Comparison of ENCODE assay signal across 8 mouse cellular contexts in genomic region chr13:4608530-4608929, GRCm38 (mm10). TPM values are rescaled to one million over a fixed set of nuclear protein-coding genes. Genes with fewer than 3 reads are reported as not detected.
DNase-seq lines count a peak whose midpoint lies in the region; ATAC-seq and TF ChIP-seq lines count a peak whose summit lies in the region.

No protein-coding gene starts in this region.

- H3K4me1 ChIP-seq in intestine, embryonic 14.5 days (replicated peaks; ENCODE audit: control insufficient read depth, insufficient read depth, low read length): no peaks in the 10 kb centered on the region
- H3K4me1 ChIP-seq in midbrain, embryonic 14.5 days (ENCODE audit: control insufficient read depth, insufficient read depth, low read length): no peaks in the 10 kb centered on the region

- TF ChIP-seq CTCF in left cerebral cortex, adult 2 months (IDR thresholded peaks at IDR 0.05): no peak; the same call in 1 of the 2 replicates

- no peak for DNase-seq in left cerebral cortex, adult 2 months (ENCODE audit: extremely low spot score in 1 of 2, low spot score in 2 of 2)
- no peak for DNase-seq in left cerebral cortex, postnatal 14 days (ENCODE audit: low spot score in 2 of 2)
- DNase-seq in c-Kit-positive CD71-positive TER-119-positive erythroid progenitor cells, embryonic 14.5 days (ENCODE audit: low spot score): peak; percentile 5
- DNase-seq in intestine, embryonic 14.5 days (ENCODE audit: low spot score): no peak
- peak; percentile 45 for DNase-seq in midbrain, embryonic 14.5 days
- no peak for DNase-seq in spleen, adult 12 weeks (ENCODE audit: low spot score)
- no peak for DNase-seq in yolk sac, embryonic 10.5 days (ENCODE audit: low spot score)
- no peak for DNase-seq in thymus, postnatal 0 days (ENCODE audit: low spot score)

- 19% methylated on average over 9 of the region's 9 CpGs for WGBS in intestine, embryonic 14.5 days
- 23% methylated on average over 9 of the region's 9 CpGs for WGBS in midbrain, embryonic 14.5 days

- H3K9ac ChIP-seq in intestine, embryonic 14.5 days (ENCODE audit: low read length): peak overlapping the region; percentile 71
- peak overlapping the region; percentile 67 for H3K9ac ChIP-seq in midbrain, embryonic 14.5 days (replicated peaks; ENCODE audit: low read length)

- intact Hi-C loops in left cerebral cortex, adult 2 months (cut with DNase I): loop anchor here (10.0 kb wide), 1 partner anchor 224 kb away; no protein-coding TSS in a partner anchor
- intact Hi-C loops in left cerebral cortex, postnatal 14 days (cut with DNase I): no loop called here

- H3K4me3 ChIP-seq in left cerebral cortex, adult 2 months: peak overlapping the region; percentile 55
- H3K4me3 ChIP-seq in intestine, embryonic 14.5 days (ENCODE audit: low read depth, low read length): peak overlapping the region; percentile 68
- H3K4me3 ChIP-seq in midbrain, embryonic 14.5 days (replicated peaks; ENCODE audit: low read depth, low read length): peak overlapping the region; percentile 63

- H3K9me3 ChIP-seq in intestine, embryonic 14.5 days (ENCODE audit: control insufficient read depth, low read length): no peaks in the 10 kb centered on the region
- H3K9me3 ChIP-seq in midbrain, embryonic 14.5 days (ENCODE audit: control insufficient read depth, low read length): no peaks in the 10 kb centered on the region

- no peaks in the 10 kb centered on the region for H3K27me3 ChIP-seq in intestine, embryonic 14.5 days (replicated peaks; ENCODE audit: control insufficient read depth, insufficient read depth, low read length)
- H3K27me3 ChIP-seq in midbrain, embryonic 14.5 days (ENCODE audit: control insufficient read depth, insufficient read depth, low read length): no peaks in the 10 kb centered on the region

- H3K36me3 ChIP-seq in intestine, embryonic 14.5 days (ENCODE audit: control insufficient read depth, insufficient read depth, low read length): 0 out of 2 replicates have a peak, but pooled peaks cover 4% of the 10 kb centered on the region
- no peaks in the 10 kb centered on the region for H3K36me3 ChIP-seq in midbrain, embryonic 14.5 days (ENCODE audit: control insufficient read depth, insufficient read depth, low read length)

- peak; percentile 17 for ATAC-seq in intestine, embryonic 14.5 days (replicated peaks; ENCODE audit: low FRiP score, low TSS enrichment, low read depth)
- ATAC-seq in midbrain, embryonic 14.5 days (ENCODE audit: low FRiP score, low TSS enrichment): peak; percentile 2

- H3K27ac ChIP-seq in left cerebral cortex, adult 2 months: peak overlapping the region; percentile 81
- H3K27ac ChIP-seq in intestine, embryonic 14.5 days (ENCODE audit: low read depth): peak overlapping the region; percentile 65
- H3K27ac ChIP-seq in midbrain, embryonic 14.5 days (replicated peaks; ENCODE audit: low read depth, low read length): peak overlapping the region; percentile 72

- H3K4me2 ChIP-seq in intestine, embryonic 14.5 days (ENCODE audit: low read length): peak overlapping the region; percentile 77
- peak overlapping the region; percentile 70 for H3K4me2 ChIP-seq in midbrain, embryonic 14.5 days (ENCODE audit: low read length)

RNA-seq across cellular contexts. Expression of gene Akr1e1, which starts 0.4 kb away (rescaled TPM):
- 10 to 100 TPM; 19.6 to 20.7 TPM for total RNA-seq in left cerebral cortex, adult 2 months (2021)
- 10 to 100 TPM; 17.8 to 19.9 TPM for total RNA-seq in left cerebral cortex, postnatal 14 days (2021)
- polyA plus RNA-seq in intestine, embryonic 14.5 days (2014; fragmentation: Nextera tagmentation; extraction: Ambion mirVana): 34.7 and 47.7 TPM in 2 replicates
- 37.1 and 46.1 TPM in 2 replicates for polyA plus RNA-seq in midbrain, embryonic 14.5 days (2014; fragmentation: Nextera tagmentation; extraction: Ambion mirVana)
- 22.7 and 29.7 TPM in 2 replicates for polyA plus RNA-seq in thymus, postnatal 0 days (2015; fragmentation: Nextera tagmentation; extraction: Ambion mirVana)

RNA-seq across cellular contexts. Expression of gene Akr1c21, which starts 34.7 kb away (rescaled TPM):
- not detected for total RNA-seq in left cerebral cortex, adult 2 months (2021)
- not detected for total RNA-seq in left cerebral cortex, postnatal 14 days (2021)
- polyA plus RNA-seq in intestine, embryonic 14.5 days (2014; fragmentation: Nextera tagmentation; extraction: Ambion mirVana): not detected in 2 replicates
- not detected in 2 replicates for polyA plus RNA-seq in midbrain, embryonic 14.5 days (2014; fragmentation: Nextera tagmentation; extraction: Ambion mirVana)
- polyA plus RNA-seq in thymus, postnatal 0 days (2015; fragmentation: Nextera tagmentation; extraction: Ambion mirVana): 0.24 and 0.36 TPM in 2 replicates

Comparison
In these comparisons a context has a peak if more than half of its experiments do, and no peak if none do; other contexts are left out.
1. DNase-seq: peak in c-Kit-positive CD71-positive TER-119-positive erythroid progenitor cells, embryonic 14.5 days (single experiment) and midbrain, embryonic 14.5 days (single experiment); none in left cerebral cortex, adult 2 months (0 of 2), left cerebral cortex, postnatal 14 days (0 of 2), intestine, embryonic 14.5 days (single experiment), spleen, adult 12 weeks (single experiment), yolk sac, embryonic 10.5 days (single experiment) and thymus, postnatal 0 days (single experiment).
2. Peak in every context shown above with its lines, with median percentiles within 50 percentile points of each other: H3K27ac ChIP-seq and H3K4me3 ChIP-seq.